Mouse (Mus musculus) thymus, adult 2 months (tissue): ENCODE data around the gene Gpnmb. TPM values are rescaled to one million over a fixed set of nuclear protein-coding genes. Genes with fewer than 3 reads are reported as not detected.

Source experiments
- DNase-seq: peaks from one replicate; pipeline ENCODE4 v3.0.0; 2021
- H3K27ac ChIP-seq: fragments of 200-500 bp; 2 replicates; pipeline ENCODE4 v1.5.1; 2012; ENCODE audit warnings: low read length, control low read depth; ENCODE audit not compliant: control insufficient read depth, insufficient read depth
- H3K27me3 ChIP-seq: fragments of 200-500 bp; 2 replicates; pipeline ENCODE4 v1.6.1; 2012; ENCODE audit warnings: mild to moderate bottlenecking, low read length, moderate library complexity, mixed read lengths; ENCODE audit not compliant: control insufficient read depth, insufficient read depth
- H3K36me3 ChIP-seq: fragments of 200-500 bp; 2 replicates; pipeline ENCODE4 v1.6.1; 2012; ENCODE audit warnings: mild to moderate bottlenecking, low read length, moderate library complexity; ENCODE audit not compliant: control insufficient read depth, insufficient read depth
- H3K4me1 ChIP-seq: fragments of 200-500 bp; replicated peaks from 2 replicates; pipeline ENCODE4 v1.6.1; 2012; ENCODE audit warnings: low read length; ENCODE audit not compliant: control insufficient read depth, insufficient read depth
- H3K4me3 ChIP-seq: fragments of 200-500 bp; 2 replicates; pipeline ENCODE4 v1.5.1; 2012; ENCODE audit warnings: mild to moderate bottlenecking, low read length, control low read depth, moderate library complexity; ENCODE audit not compliant: control insufficient read depth, insufficient read depth
- CTCF ChIP-seq: fragments of 200-500 bp; IDR thresholded peaks from 2 replicates; pipeline ENCODE4 v1.5.1; 2012; ENCODE audit warnings: mild to moderate bottlenecking, control low read depth, low read length, moderate library complexity, borderline replicate concordance; ENCODE audit not compliant: control insufficient read depth, poor library complexity, insufficient read depth; ENCODE audit errors: extremely low read depth
- POLR2A ChIP-seq: fragments of 200-500 bp; IDR thresholded peaks from 2 replicates; pipeline ENCODE4 v1.6.1; 2012; ENCODE audit warnings: mild to moderate bottlenecking, low read length, control low read depth, moderate library complexity; ENCODE audit not compliant: control insufficient read depth, poor library complexity, insufficient read depth; ENCODE audit errors: extremely low read depth
- WGBS: fragments of 180-500 bp; shearing (Covaris S2); methylation state at CpG from one replicate; pipeline ENCODE4 v1.1.7; 2018; 5-methylcytosine and 5-hydroxymethylcytosine counted together
- polyA plus RNA-seq: library from polyadenylated mRNA; depleted of rRNA; stranded (reverse); fragments of >200 nt; gene quantifications from 2 replicates; pipeline ENCODE4 v1.2.3, GENCODE M21; 2012

The Gpnmb gene
- polyA plus RNA-seq, 1 experiment, result 15.2 TPM

GRCm38 (mm10) chr6:49083008-49083407 lies 46.7 kb downstream of the Gpnmb start:
- Histone ChIP-seq H3K27me3 (no peaks in the 10 kb centered on the region), H3K36me3 (peaks cover 32% of the 10 kb centered on the region), H3K4me3 (no peak overlapping the region), H3K4me1 (no peaks in the 10 kb centered on the region), H3K27ac (no peak overlapping the region)
- TF ChIP-seq POLR2A (no peak), CTCF (no peak)
- no peak for DNase-seq
- 97% methylated on average over 4 of the region's 4 CpGs for WGBS

GRCm38 (mm10) chr6:49094968-49095367 lies 58.6 kb downstream of the Gpnmb start:
- TF ChIP-seq CTCF, result no peak
- no peak for TF ChIP-seq POLR2A
- peaks cover 3% of the 10 kb centered on the region; the same call in 1 of the 2 replicates for H3K36me3 ChIP-seq
- H3K4me1 ChIP-seq, result no peaks in the 10 kb centered on the region
- H3K27me3 ChIP-seq, result no peaks in the 10 kb centered on the region
- no peak overlapping the region for H3K4me3 ChIP-seq
- no peak overlapping the region for H3K27ac ChIP-seq
- WGBS, result 96% methylated on average over 10 of the region's 10 CpGs
- no peak for DNase-seq

GRCm38 (mm10) chr6:49096421-49096820 lies 60.1 kb downstream of the Gpnmb start:
- WGBS, result 94% methylated on average over 7 of the region's 7 CpGs
- Histone ChIP-seq H3K4me1 (no peaks in the 10 kb centered on the region), H3K4me3 (no peak overlapping the region), H3K27me3 (no peaks in the 10 kb centered on the region), H3K27ac (no peak overlapping the region), H3K36me3 (no peaks in the 10 kb centered on the region)
- DNase-seq, result no peak
- TF ChIP-seq CTCF (no peak), POLR2A (no peak)

- TF ChIP-seq POLR2A (no peak), CTCF (no peak)
- H3K36me3 ChIP-seq, result no peaks in the 10 kb centered on the region
- no peaks in the 10 kb centered on the region for H3K4me1 ChIP-seq
- 91% methylated on average over 13 of the region's 13 CpGs for WGBS
- no peak for DNase-seq
- no peak overlapping the region for H3K27ac ChIP-seq
- no peaks in the 10 kb centered on the region for H3K27me3 ChIP-seq
- no peak overlapping the region for H3K4me3 ChIP-seq
These were observed 60.7 kb downstream of the Gpnmb start for GRCm38 (mm10) chr6:49096933-49097461.

GRCm38 (mm10) chr6:49097596-49098110 lies 61.3 kb downstream of the Gpnmb start:
- Histone ChIP-seq H3K36me3 (no peaks in the 10 kb centered on the region), H3K4me1 (no peaks in the 10 kb centered on the region), H3K27me3 (no peaks in the 10 kb centered on the region), H3K4me3 (no peak overlapping the region), H3K27ac (no peak overlapping the region)
- TF ChIP-seq CTCF (no peak), POLR2A (no peak)
- WGBS, result 83% methylated on average over 5 of the region's 5 CpGs
- DNase-seq, result no peak

GRCm38 (mm10) chr6:49099086-49099485 lies 62.7 kb downstream of the Gpnmb start:
- 97% methylated on average over 1 of the region's 1 CpGs for WGBS
- no peak overlapping the region for H3K4me3 ChIP-seq

GRCm38 (mm10) chr6:49106746-49107500 lies 70.6 kb downstream of the Gpnmb start:
- WGBS, result 96% methylated on average over 15 of the region's 15 CpGs
- H3K4me3 ChIP-seq, result no peak overlapping the region
- TF ChIP-seq POLR2A, result no peak

More at GRCm38 (mm10) chr6:49099086-49099485, 62.7 kb downstream of the Gpnmb start:
- Histone ChIP-seq H3K36me3 (no peaks in the 10 kb centered on the region), H3K27me3 (no peaks in the 10 kb centered on the region), H3K27ac (no peak overlapping the region), H3K4me1 (no peaks in the 10 kb centered on the region)
- TF ChIP-seq POLR2A, result no peak
- TF ChIP-seq CTCF, result no peak
- no peak for DNase-seq

More at GRCm38 (mm10) chr6:49106746-49107500, 70.6 kb downstream of the Gpnmb start:
- Histone ChIP-seq H3K4me1 (no peaks in the 10 kb centered on the region), H3K36me3 (no peaks in the 10 kb centered on the region), H3K27ac (no peak overlapping the region), H3K27me3 (no peaks in the 10 kb centered on the region)
- no peak for DNase-seq
